ENCODE assay signal across 9 mouse cellular contexts in the genomic region with DNA sequence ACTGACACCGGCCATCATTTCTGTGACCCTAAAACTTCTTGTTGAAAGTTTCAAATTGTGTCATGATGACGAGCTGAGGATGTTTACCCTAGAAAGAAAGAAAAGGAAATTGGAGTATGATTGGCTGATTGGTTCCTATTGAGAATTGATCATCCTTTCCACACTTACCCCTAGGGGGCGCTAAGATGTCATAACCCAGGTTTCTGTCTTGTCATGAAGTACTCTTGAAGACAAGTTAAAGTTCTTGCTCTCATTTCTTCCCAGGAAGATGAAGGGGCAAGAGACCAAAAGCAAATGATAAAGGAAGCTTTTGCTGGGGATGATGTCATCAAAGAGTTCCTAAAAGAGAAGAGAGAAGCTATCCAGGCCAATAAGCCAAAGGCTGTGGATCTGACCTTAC. TPM values are rescaled to one million over a fixed set of nuclear protein-coding genes. Genes with fewer than 3 reads are reported as not detected.
DNase-seq lines count a peak whose midpoint lies in the region; ATAC-seq lines count a peak whose summit lies in the region.
"Had no signal": no experiment of that assay in that cellular context is flagged by ENCODE, and none has a peak within 500 bp of the region (broad histone marks: within the 10 kb centered on the region; RNA-seq: fewer than 3 reads in every experiment).

No protein-coding gene starts in this region.

- H3K9me3 ChIP-seq in kidney, embryonic 16.5 days (ENCODE audit: low read length), result no peaks in the 10 kb centered on the region
- H3K9me3 ChIP-seq in embryonic facial prominence, embryonic 11.5 days (replicated peaks; ENCODE audit: control insufficient read depth, low read length), result no peaks in the 10 kb centered on the region
- H3K9me3 ChIP-seq in limb, embryonic 10.5 days (replicated peaks), result no peaks in the 10 kb centered on the region

- H3K27ac ChIP-seq in kidney, embryonic 16.5 days (ENCODE audit: low read length), result no peak overlapping the region
- no peak overlapping the region for H3K27ac ChIP-seq in embryonic facial prominence, embryonic 11.5 days (replicated peaks; ENCODE audit: low read depth, low read length)
- no peak overlapping the region for H3K27ac ChIP-seq in limb, embryonic 10.5 days
- H3K27ac ChIP-seq: macrophage had no signal

- no peaks in the 10 kb centered on the region for H3K36me3 ChIP-seq in kidney, embryonic 16.5 days (ENCODE audit: insufficient read depth, low read length)
- H3K36me3 ChIP-seq in embryonic facial prominence, embryonic 11.5 days (replicated peaks; ENCODE audit: control insufficient read depth, insufficient read depth, low read depth, low read length), result no peaks in the 10 kb centered on the region
- peaks cover 68% of the 10 kb centered on the region for H3K36me3 ChIP-seq in limb, embryonic 10.5 days

- no peak overlapping the region for H3K4me3 ChIP-seq in kidney, embryonic 16.5 days (ENCODE audit: low read length)
- no peak overlapping the region for H3K4me3 ChIP-seq in embryonic facial prominence, embryonic 11.5 days (ENCODE audit: low read depth, low read length)
- no peak overlapping the region for H3K4me3 ChIP-seq in limb, embryonic 10.5 days

- no peak overlapping the region for H3K9ac ChIP-seq in kidney, embryonic 16.5 days (replicated peaks; ENCODE audit: low read length)
- H3K9ac ChIP-seq in embryonic facial prominence, embryonic 11.5 days (replicated peaks; ENCODE audit: low read length), result no peak overlapping the region

- no peaks in the 10 kb centered on the region for H3K27me3 ChIP-seq in kidney, embryonic 16.5 days (ENCODE audit: insufficient read depth, low read length)
- H3K27me3 ChIP-seq in embryonic facial prominence, embryonic 11.5 days (ENCODE audit: control insufficient read depth, insufficient read depth, low read length), result no peaks in the 10 kb centered on the region
- no peaks in the 10 kb centered on the region for H3K27me3 ChIP-seq in limb, embryonic 10.5 days (ENCODE audit: low read depth, poor library complexity, severe bottlenecking)

- no peak for ATAC-seq in kidney, embryonic 16.5 days (ENCODE audit: low FRiP score, low TSS enrichment)
- ATAC-seq in embryonic facial prominence, embryonic 11.5 days (replicated peaks; ENCODE audit: insufficient number of reproducible peaks, low FRiP score, low TSS enrichment, low read depth), result no peak

- WGBS in kidney, embryonic 16.5 days, result 42% methylated on average over 3 of the region's 3 CpGs
- 39% methylated on average over 3 of the region's 3 CpGs for WGBS in embryonic facial prominence, embryonic 11.5 days
- WGBS in limb, embryonic 10.5 days, result 39% methylated on average over 3 of the region's 3 CpGs

- H3K4me2 ChIP-seq in kidney, embryonic 16.5 days (replicated peaks; ENCODE audit: low read depth, low read length), result no peak overlapping the region
- no peak overlapping the region for H3K4me2 ChIP-seq in embryonic facial prominence, embryonic 11.5 days (ENCODE audit: low read depth, low read length)

- DNase-seq in kidney, adult 11 months, result peak; percentile 7
- DNase-seq in CD4-positive helper T cell, adult 2 months (ENCODE audit: low read depth, low spot score), result peak; percentile 62
- peak; percentile 30 for DNase-seq in MN1 (ENCODE audit: low spot score)
- DNase-seq in embryonic facial prominence, embryonic 11.5 days (ENCODE audit: low spot score), result peak; percentile 74
- peak; percentile 31 for DNase-seq in limb, embryonic 10.5 days (ENCODE audit: low spot score)
- DNase-seq in spleen, postnatal 10 days (ENCODE audit: low spot score in 2 of 2), result peak; percentile 29 to 59
- DNase-seq in Muller cell, postnatal 12 days (ENCODE audit: inconsistent ontology term), result no peak

- no peaks in the 10 kb centered on the region for H3K4me1 ChIP-seq in kidney, embryonic 16.5 days (ENCODE audit: insufficient read depth, low read length)
- H3K4me1 ChIP-seq in embryonic facial prominence, embryonic 11.5 days (ENCODE audit: control insufficient read depth, insufficient read depth, low read length), result no peaks in the 10 kb centered on the region
- H3K4me1 ChIP-seq in limb, embryonic 10.5 days, result no peaks in the 10 kb centered on the region

RNA-seq across cellular contexts. Expression of gene Utp14a, which starts 21.4 kb away (rescaled TPM):
- 15.6 and 17.8 TPM in 2 replicates for polyA plus RNA-seq in kidney, embryonic 16.5 days (2015; fragmentation: Nextera tagmentation; extraction: Ambion mirVana)
- 23.8 and 27.5 TPM in 2 replicates for polyA plus RNA-seq in embryonic facial prominence, embryonic 11.5 days (2014; fragmentation: Nextera tagmentation; extraction: Ambion mirVana)
- polyA plus RNA-seq in limb, embryonic 10.5 days (2016; fragmentation: Nextera tagmentation; extraction: Ambion mirVana), result 22.5 and 22.9 TPM in 2 replicates
